Mouse (Mus musculus) midbrain, embryonic 16.5 days (tissue): Measurements from ENCODE around the gene Thrap3. TPM values are rescaled to one million over a fixed set of nuclear protein-coding genes. Genes with fewer than 3 reads are reported as not detected.
A peak's percentile ranks its signal among the peaks of the same experiment; 100 is the strongest.

Source experiments
- ATAC-seq: fragments of 200-750 bp; cut with Nextera tagmentation; 2 replicates; pipeline ENCODE4 v1.8.0; 2017; ENCODE audit warnings: moderate TSS enrichment
- H3K27ac ChIP-seq: fragments of 300-500 bp; sonication (generic); 2 replicates; pipeline ENCODE4 v1.5.1; 2014; ENCODE audit warnings: mild to moderate bottlenecking, low read length, mixed read lengths
- H3K27me3 ChIP-seq: fragments of 300-500 bp; sonication (generic); 2 replicates; pipeline ENCODE4 v1.6.1; 2014; ENCODE audit warnings: low read depth, low read length, mixed read lengths; ENCODE audit not compliant: control insufficient read depth, insufficient read depth
- H3K36me3 ChIP-seq: fragments of 300-500 bp; sonication (generic); 2 replicates; pipeline ENCODE4 v1.6.1; 2014; ENCODE audit warnings: mild to moderate bottlenecking, low read length, moderate library complexity, mixed read lengths; ENCODE audit not compliant: control insufficient read depth, insufficient read depth
- H3K4me1 ChIP-seq: fragments of 300-500 bp; sonication (generic); 2 replicates; pipeline ENCODE4 v1.6.1; 2014; ENCODE audit warnings: mild to moderate bottlenecking, low read length, mixed read lengths; ENCODE audit not compliant: control insufficient read depth, insufficient read depth
- H3K4me2 ChIP-seq: fragments of 300-500 bp; sonication (generic); 2 replicates; pipeline ENCODE4 v1.6.1; 2014; ENCODE audit warnings: mild to moderate bottlenecking, low read length, mixed read lengths
- H3K4me3 ChIP-seq: fragments of 300-500 bp; sonication (generic); 2 replicates; pipeline ENCODE4 v1.5.1; 2014; ENCODE audit warnings: low read depth, mild to moderate bottlenecking, low read length, moderate library complexity, mixed read lengths
- H3K9ac ChIP-seq: fragments of 300-500 bp; sonication (generic); 2 replicates; pipeline ENCODE4 v1.6.1; 2014; ENCODE audit warnings: low read depth, low read length, mixed read lengths
- H3K9me3 ChIP-seq: fragments of 300-500 bp; sonication (generic); replicated peaks from 2 replicates; pipeline ENCODE4 v1.6.1; 2014; ENCODE audit warnings: mild to moderate bottlenecking, low read length, mixed read lengths; ENCODE audit not compliant: control insufficient read depth, poor library complexity, severe bottlenecking
- WGBS: fragments of 180-500 bp; shearing (Covaris S2); extraction: QIAGEN DNeasy Blood & Tissue Kit; methylation state at CpG from one replicate; pipeline ENCODE4 v1.1.7; 2014; 5-methylcytosine and 5-hydroxymethylcytosine counted together
- polyA plus RNA-seq: library from polyadenylated mRNA; unstranded; fragments of >200 nt; fragmentation: Nextera tagmentation; extraction: Ambion mirVana; gene quantifications from 2 replicates; pipeline ENCODE4 v1.2.1, GENCODE M21; 2015

The Thrap3 gene
- polyA plus RNA-seq: 124 and 137 TPM in 2 replicates

- no peaks in the 10 kb centered on the region for H3K9me3 ChIP-seq
- H3K9ac ChIP-seq: peak within 1 kb of the TSS; percentile 81
- ATAC-seq: peak; percentile 99
- H3K4me3 ChIP-seq: peak within 1 kb of the TSS; percentile 83
- H3K36me3 ChIP-seq: no peaks in the 10 kb centered on the region
- H3K4me1 ChIP-seq: peaks cover 25% of the 10 kb centered on the region
- peak within 1 kb of the TSS; percentile 95 for H3K27ac ChIP-seq
- WGBS: 0% methylated on average over 68 of the region's 75 CpGs
- H3K4me2 ChIP-seq: peak within 1 kb of the TSS; percentile 75
- H3K27me3 ChIP-seq: no peaks in the 10 kb centered on the region
Observed at GRCm38 (mm10) chr4:126202303-126203181, at the start of gene Thrap3. TSS of gene Thrap3 (minus strand) at chr4:126202760.

GRCm38 (mm10) chr4:126251655-126252254 is 49.2 kb upstream of the Thrap3 start:
- H3K4me1 ChIP-seq: peaks cover 55% of the 10 kb centered on the region
- H3K9ac ChIP-seq: no peak overlapping the region; the same call in 1 of the 2 replicates
- no peaks in the 10 kb centered on the region for H3K27me3 ChIP-seq
- WGBS: 67% methylated on average over 11 of the region's 11 CpGs
- no peak overlapping the region for H3K4me2 ChIP-seq
- no peaks in the 10 kb centered on the region for H3K36me3 ChIP-seq
- H3K9me3 ChIP-seq: no peaks in the 10 kb centered on the region
- no peak overlapping the region; the same call in 1 of the 2 replicates for H3K27ac ChIP-seq
- no peak for ATAC-seq
- H3K4me3 ChIP-seq: no peak overlapping the region

GRCm38 (mm10) chr4:126250659-126251058 is 48.1 kb upstream of the Thrap3 start:
- H3K4me1 ChIP-seq: peaks cover 55% of the 10 kb centered on the region
- H3K27ac ChIP-seq: no peak overlapping the region
- no peaks in the 10 kb centered on the region for H3K9me3 ChIP-seq
- WGBS: 61% methylated on average over 4 of the region's 4 CpGs
- no peak overlapping the region for H3K9ac ChIP-seq
- H3K27me3 ChIP-seq: no peaks in the 10 kb centered on the region
- no peaks in the 10 kb centered on the region for H3K36me3 ChIP-seq
- ATAC-seq: no peak
- H3K4me3 ChIP-seq: no peak overlapping the region
- H3K4me2 ChIP-seq: no peak overlapping the region

- Histone ChIP-seq H3K27me3 (no peaks in the 10 kb centered on the region), H3K4me1 (peaks cover 42% of the 10 kb centered on the region), H3K27ac (peak overlapping the region; percentile 63), H3K4me2 (no peak overlapping the region), H3K4me3 (no peak overlapping the region), H3K9ac (peak overlapping the region; percentile 39; the same call in 1 of the 2 replicates), H3K9me3 (no peaks in the 10 kb centered on the region), H3K36me3 (no peaks in the 10 kb centered on the region)
- no peak for ATAC-seq
- WGBS: 6% methylated on average over 11 of the region's 11 CpGs
Observed at GRCm38 (mm10) chr4:126248261-126248868, 45.8 kb upstream of the Thrap3 start.

- Histone ChIP-seq H3K4me1 (peaks cover 22% of the 10 kb centered on the region), H3K4me2 (no peak overlapping the region), H3K9ac (no peak overlapping the region), H3K27ac (no peak overlapping the region), H3K4me3 (no peak overlapping the region), H3K36me3 (peaks cover 10% of the 10 kb centered on the region; the same call in 1 of the 2 replicates), H3K27me3 (no peaks in the 10 kb centered on the region), H3K9me3 (no peaks in the 10 kb centered on the region)
- no peak for ATAC-seq
- WGBS: 85% methylated on average over 13 of the region's 13 CpGs
Observed at GRCm38 (mm10) chr4:126246202-126246889, 43.8 kb upstream of the Thrap3 start.

DNA sequence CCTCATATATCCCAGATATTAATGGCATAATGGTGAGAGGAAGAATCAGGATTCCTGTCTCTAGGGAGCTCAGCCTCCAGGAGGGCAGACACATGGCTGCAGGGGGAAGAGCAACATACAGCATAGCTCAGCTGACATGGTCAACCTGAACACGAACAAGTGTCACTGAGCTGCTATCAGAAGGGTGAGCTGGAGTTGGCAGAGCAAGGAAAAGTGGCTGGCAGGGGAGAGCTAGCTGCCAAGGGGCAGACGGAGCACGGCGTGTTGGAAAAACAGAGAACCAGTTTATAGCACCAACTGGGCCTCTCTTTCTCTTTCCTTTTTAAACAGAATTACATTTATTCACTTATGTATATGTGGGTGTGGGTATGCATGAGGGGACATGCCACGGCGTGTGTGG is 40.0 kb upstream of the Thrap3 start:
- Histone ChIP-seq H3K9me3 (no peaks in the 10 kb centered on the region), H3K4me3 (no peak overlapping the region), H3K9ac (no peak overlapping the region), H3K36me3 (peaks cover 31% of the 10 kb centered on the region), H3K27ac (no peak overlapping the region), H3K27me3 (no peaks in the 10 kb centered on the region), H3K4me1 (peaks cover 6% of the 10 kb centered on the region; the same call in 1 of the 2 replicates), H3K4me2 (no peak overlapping the region)
- no peak for ATAC-seq
- 85% methylated on average over 6 of the region's 6 CpGs for WGBS

GRCm38 (mm10) chr4:126241956-126242355 is 39.4 kb upstream of the Thrap3 start:
- no peak for ATAC-seq
- WGBS: 53% methylated on average over 9 of the region's 9 CpGs
- no peak overlapping the region for H3K9ac ChIP-seq

GRCm38 (mm10) chr4:126239862-126240475 is 37.4 kb upstream of the Thrap3 start:
- H3K36me3 ChIP-seq: peaks cover 49% of the 10 kb centered on the region
- no peak for ATAC-seq

More at GRCm38 (mm10) chr4:126241956-126242355, 39.4 kb upstream of the Thrap3 start:
- H3K4me2 ChIP-seq: no peak overlapping the region
- no peaks in the 10 kb centered on the region for H3K9me3 ChIP-seq
- no peak overlapping the region for H3K4me3 ChIP-seq
- H3K27me3 ChIP-seq: no peaks in the 10 kb centered on the region
- H3K36me3 ChIP-seq: peaks cover 31% of the 10 kb centered on the region
- H3K27ac ChIP-seq: no peak overlapping the region
- H3K4me1 ChIP-seq: peaks cover 6% of the 10 kb centered on the region; the same call in 1 of the 2 replicates

More at GRCm38 (mm10) chr4:126239862-126240475, 37.4 kb upstream of the Thrap3 start:
- no peak overlapping the region for H3K4me2 ChIP-seq
- H3K27ac ChIP-seq: no peak overlapping the region
- no peaks in the 10 kb centered on the region for H3K27me3 ChIP-seq
- no peak overlapping the region for H3K4me3 ChIP-seq
- 88% methylated on average over 13 of the region's 13 CpGs for WGBS
- peaks cover 6% of the 10 kb centered on the region; the same call in 1 of the 2 replicates for H3K4me1 ChIP-seq
- H3K9ac ChIP-seq: no peak overlapping the region
- H3K9me3 ChIP-seq: no peaks in the 10 kb centered on the region
